Comparison of ENCODE assay signal across 10 mouse cellular contexts in the genomic region with DNA sequence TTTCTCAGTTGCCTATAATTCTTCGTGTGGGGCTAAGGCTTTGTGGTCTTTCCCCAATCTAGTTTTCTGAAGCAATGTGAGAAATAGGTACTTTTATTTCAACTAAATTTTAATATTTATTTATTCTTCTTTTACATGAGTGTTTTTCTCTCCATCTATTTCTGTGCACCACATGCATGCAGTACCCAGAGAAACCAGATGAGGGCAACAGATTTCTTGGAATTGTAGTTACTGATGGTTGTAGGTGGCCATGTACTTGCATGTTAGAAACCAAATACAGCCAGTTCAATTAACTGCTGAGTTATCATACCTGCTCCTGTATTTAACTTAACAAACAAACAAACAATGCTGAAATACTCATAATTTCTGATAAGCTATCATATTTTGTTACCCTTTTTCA.
DNase-seq lines count a peak whose midpoint lies in the region; TF ChIP-seq lines count a peak whose summit lies in the region.
"Had no signal": no experiment of that assay in that cellular context is flagged by ENCODE, and none has a peak within 500 bp of the region (broad histone marks: within the 10 kb centered on the region; RNA-seq: fewer than 3 reads in every experiment).

No protein-coding gene starts in this region.

- peak; percentile 5 for TF ChIP-seq RAD21 in CH12.LX (IDR thresholded peaks at IDR 0.05; ENCODE audit: low read depth, low read length)

- H3K9ac ChIP-seq in CH12.LX (ENCODE audit: insufficient read depth, low read depth) = no peak overlapping the region
- H3K9ac ChIP-seq: heart, embryonic 13.5 days; liver, embryonic 15.5 days had no signal

- H3K4me2 ChIP-seq in CH12.LX (ENCODE audit: insufficient read depth, low read depth, poor library complexity, severe bottlenecking) = no peak overlapping the region
- H3K4me2 ChIP-seq: heart, embryonic 13.5 days; liver, embryonic 15.5 days had no signal

- no peaks in the 10 kb centered on the region for H3K36me3 ChIP-seq in CH12.LX (replicated peaks in 1 of 2; ENCODE audit: control insufficient read depth in 1 of 2, insufficient read depth in 1 of 2, low read length in 1 of 2)
- H3K36me3 ChIP-seq: heart, embryonic 13.5 days; liver, embryonic 15.5 days had no signal

- peaks cover 41% of the 10 kb centered on the region for H3K9me3 ChIP-seq in CH12.LX (replicated peaks; ENCODE audit: low read length)
- H3K9me3 ChIP-seq: heart, embryonic 13.5 days; liver, embryonic 15.5 days had no signal

- peak; percentile 8 to 79 for DNase-seq in adrenal gland, adult (ENCODE audit: inconsistent age in 2 of 2, low spot score in 1 of 2)
- no peak for DNase-seq in adrenal gland, postnatal 25 days
- DNase-seq in left cerebral cortex, postnatal 4 days = peak; percentile 14
- no peak for DNase-seq in left cerebral cortex, adult 11 months (ENCODE audit: low spot score)
- no peak for DNase-seq in CH12.LX (ENCODE audit: extremely low read depth)
- DNase-seq in fibroblast of lung, adult 2 months (ENCODE audit: low read depth) = peak; percentile 9
- no peak for DNase-seq in heart, postnatal 4 days
- no peak for DNase-seq in gastrocnemius, postnatal 25 days

- H3K27me3 ChIP-seq in CH12.LX (replicated peaks) = no peaks in the 10 kb centered on the region
- H3K27me3 ChIP-seq: heart, embryonic 13.5 days; liver, embryonic 15.5 days had no signal

- H3K4me1 ChIP-seq in CH12.LX (ENCODE audit: control insufficient read depth in 1 of 2, insufficient read depth in 2 of 2) = no peaks in the 10 kb centered on the region
- H3K4me1 ChIP-seq: heart, embryonic 13.5 days; liver, embryonic 15.5 days had no signal

- TF ChIP-seq POLR2A in CH12.LX (IDR thresholded peaks at IDR 0.05; ENCODE audit: low read depth, low read length) = no peak

- H3K4me3 ChIP-seq in CH12.LX (replicated peaks in 1 of 3; ENCODE audit: low read depth in 2 of 3, low read length in 2 of 3, poor library complexity in 1 of 3) = no peak overlapping the region
- H3K4me3 ChIP-seq: heart, embryonic 13.5 days; liver, embryonic 15.5 days had no signal

- TF ChIP-seq EP300 in CH12.LX (IDR thresholded peaks at IDR 0.05; ENCODE audit: low read length) = no peak

- in situ Hi-C loops in CH12.LX (cut with MboI; ENCODE audit: low pct_ligation_motif_present, low pct_unique_long_range_greater_than_20kb, low sequenced_read_pairs) = no loop called here

- no peaks in the 10 kb centered on the region for H3K79me2 ChIP-seq in CH12.LX (replicated peaks; ENCODE audit: control insufficient read depth, extremely low read depth, insufficient read depth, poor library complexity, severe bottlenecking)

- dilution Hi-C loops in CH12.LX (cut with MboI; ENCODE audit: extremely low pct_ligation_motif_present, extremely low pct_unique_long_range_greater_than_20kb, low sequenced_read_pairs) = no loop called here

- H3K27ac ChIP-seq in CH12.LX (ENCODE audit: insufficient read depth, low read depth) = no peak overlapping the region
- H3K27ac ChIP-seq: heart, embryonic 13.5 days; liver, embryonic 15.5 days had no signal

- no peak for TF ChIP-seq CTCF in CH12.LX (conservative IDR thresholded peaks at IDR 0.05 in 1 of 2, IDR thresholded peaks at IDR 0.05 in 1 of 2; ENCODE audit: low read depth in 2 of 2, low read length in 2 of 2)

- intact Hi-C loops in left cerebral cortex, postnatal 4 days (cut with DNase I) = no loop called here

TF ChIP-seq in CH12.LX, 34 proteins besides CTCF, POLR2A, EP300 and RAD21:
- TF ChIP-seq TBP (conservative IDR thresholded peaks at IDR 0.05; ENCODE audit: low read depth, low read length) = no peak
- no peak for TF ChIP-seq NRF1 (IDR thresholded peaks at IDR 0.05; ENCODE audit: low read depth, low read length)
- TF ChIP-seq USF1 (IDR thresholded peaks at IDR 0.05; ENCODE audit: low read depth, low read length) = no peak
- no peak for TF ChIP-seq RCOR1 (conservative IDR thresholded peaks at IDR 0.05; ENCODE audit: low read depth, low read length)
- TF ChIP-seq CHD2 (IDR thresholded peaks at IDR 0.05; ENCODE audit: low read length) = no peak
- TF ChIP-seq ETS1 (conservative IDR thresholded peaks at IDR 0.05; ENCODE audit: low read depth, low read length) = no peak
- TF ChIP-seq TCF12 (IDR thresholded peaks at IDR 0.05; ENCODE audit: low read depth, low read length) = no peak

Comparison
In these comparisons a context has a peak if more than half of its experiments do, and no peak if none do; other contexts are left out.
1. DNase-seq: peak in adrenal gland, adult (2 of 2), left cerebral cortex, postnatal 4 days (single experiment) and fibroblast of lung, adult 2 months (single experiment); none in adrenal gland, postnatal 25 days (single experiment), left cerebral cortex, adult 11 months (single experiment), CH12.LX (single experiment), heart, postnatal 4 days (single experiment) and gastrocnemius, postnatal 25 days (single experiment).